Mouse (Mus musculus): Measurements from ENCODE around the gene Gm7995.
"Not testable (repeated sequence)": the region's sequence is repeated elsewhere in the genome, so short reads cannot be mapped to it uniquely, and the experiment has no call there.

GRCm38 (mm10) chr14:42297258-42297657 is 12.8 kb upstream of the Gm7995 start, which contains the start of gene Gm9611:
- TF ChIP-seq ZC3H11A (IDR thresholded peaks at IDR 0.05; ENCODE audit: borderline replicate concordance, low read depth, low read length); HCFC1 (IDR thresholded peaks at IDR 0.05; ENCODE audit: borderline replicate concordance, insufficient read depth, low read length): not testable (repeated sequence)

All from ES-E14 (cell line).